Mouse (Mus musculus): ENCODE results near the gene Exoc4.

Gene Exoc4

GRCm38 (mm10) chr6:33248894-33249758, at the start of gene Exoc4:
TSS of gene Exoc4 (plus strand) at chr6:33249085.
- DNase-seq = peak; percentile 98

GRCm38 (mm10) chr6:33218780-33219179, 30.1 kb upstream of the Exoc4 start:
- DNase-seq = no peak

- no peak for DNase-seq
These were observed 22.2 kb upstream of the Exoc4 start for GRCm38 (mm10) chr6:33226700-33227099.

GRCm38 (mm10) chr6:33227371-33227770, 21.5 kb upstream of the Exoc4 start:
- DNase-seq = no peak

GRCm38 (mm10) chr6:33241250-33241649, 7.6 kb upstream of the Exoc4 start:
- DNase-seq = no peak

- DNase-seq = no peak
These were observed 4.3 kb upstream of the Exoc4 start for GRCm38 (mm10) chr6:33244546-33244945.

GRCm38 (mm10) chr6:33247146-33247545, 1.7 kb upstream of the Exoc4 start:
- DNase-seq = no peak

GRCm38 (mm10) chr6:33247576-33248355, 1.1 kb upstream of the Exoc4 start:
- DNase-seq = no peak

- DNase-seq = no peak
These were observed 7.8 kb downstream of the Exoc4 start for GRCm38 (mm10) chr6:33256638-33257037.

GRCm38 (mm10) chr6:33257076-33257789, 8.3 kb downstream of the Exoc4 start:
- DNase-seq = no peak

- no peak for DNase-seq
These were observed 11.0 kb downstream of the Exoc4 start for GRCm38 (mm10) chr6:33259926-33260325.

GRCm38 (mm10) chr6:33261606-33262005, 12.7 kb downstream of the Exoc4 start:
- no peak for DNase-seq

GRCm38 (mm10) chr6:33263950-33264349, 15.1 kb downstream of the Exoc4 start:
- no peak for DNase-seq

- DNase-seq = no peak
These were observed 15.5 kb downstream of the Exoc4 start for GRCm38 (mm10) chr6:33264388-33264787.

- no peak for DNase-seq
These were observed 18.7 kb downstream of the Exoc4 start for GRCm38 (mm10) chr6:33267571-33267970.

- no peak for DNase-seq
These were observed 34.6 kb downstream of the Exoc4 start for GRCm38 (mm10) chr6:33283523-33283922.

GRCm38 (mm10) chr6:33283936-33284335, 35.1 kb downstream of the Exoc4 start:
- DNase-seq = no peak

- no peak for DNase-seq
These were observed 37.5 kb downstream of the Exoc4 start for GRCm38 (mm10) chr6:33286376-33286775.

GRCm38 (mm10) chr6:33294626-33295025, 45.7 kb downstream of the Exoc4 start:
- no peak for DNase-seq

- DNase-seq = no peak
These were observed 48.7 kb downstream of the Exoc4 start for GRCm38 (mm10) chr6:33297566-33297965.

GRCm38 (mm10) chr6:33298768-33299167, 49.9 kb downstream of the Exoc4 start:
- no peak for DNase-seq

GRCm38 (mm10) chr6:33305996-33306395, 57.1 kb downstream of the Exoc4 start:
- no peak for DNase-seq

GRCm38 (mm10) chr6:33308646-33309045, 59.8 kb downstream of the Exoc4 start:
- DNase-seq = no peak

Data from right cerebral cortex, adult 18-20 months (tissue).